In genomic region chr2:72841367-72841766, GRCm38 (mm10) we compare ENCODE assay signal across 11 mouse cellular contexts.
DNase-seq lines count a peak whose midpoint lies in the region; ATAC-seq and TF ChIP-seq lines count a peak whose summit lies in the region.
"Had no signal": no experiment of that assay in that cellular context is flagged by ENCODE, and none has a peak within 500 bp of the region (broad histone marks: within the 10 kb centered on the region; RNA-seq: fewer than 3 reads in every experiment).

No protein-coding gene starts in this region.

- H3K9ac ChIP-seq in embryonic facial prominence, embryonic 14.5 days (ENCODE audit: low read depth, low read length): no peak overlapping the region
- no peak overlapping the region for H3K9ac ChIP-seq in hindbrain, embryonic 16.5 days (ENCODE audit: low read depth, low read length)
- H3K9ac ChIP-seq in hindbrain, embryonic 12.5 days: no peak overlapping the region
- H3K9ac ChIP-seq in intestine, postnatal 0 days (ENCODE audit: low read depth, low read length): no peak overlapping the region

- no peak overlapping the region; the same call in 1 of the 2 replicates for H3K27ac ChIP-seq in embryonic facial prominence, embryonic 14.5 days (replicated peaks; ENCODE audit: low read depth, low read length)
- no peak overlapping the region for H3K27ac ChIP-seq in embryonic facial prominence, embryonic 10.5 days (replicated peaks)
- H3K27ac ChIP-seq in hindbrain, embryonic 16.5 days (ENCODE audit: low read depth, low read length): no peak overlapping the region
- no peak overlapping the region for H3K27ac ChIP-seq in hindbrain, embryonic 12.5 days
- H3K27ac ChIP-seq in intestine, postnatal 0 days (ENCODE audit: low read depth, low read length): no peak overlapping the region

- no peak overlapping the region for H3K4me3 ChIP-seq in embryonic facial prominence, embryonic 14.5 days (ENCODE audit: low read depth, low read length)
- H3K4me3 ChIP-seq in embryonic facial prominence, embryonic 10.5 days: no peak overlapping the region
- H3K4me3 ChIP-seq in hindbrain, embryonic 16.5 days (ENCODE audit: low read length): no peak overlapping the region
- no peak overlapping the region for H3K4me3 ChIP-seq in hindbrain, embryonic 12.5 days
- H3K4me3 ChIP-seq in intestine, postnatal 0 days (ENCODE audit: low read depth, low read length): no peak overlapping the region
- H3K4me3 ChIP-seq: myocyte had no signal

- 74% methylated on average over 5 of the region's 5 CpGs for WGBS in embryonic facial prominence, embryonic 14.5 days
- WGBS in embryonic facial prominence, embryonic 10.5 days: 88% methylated on average over 5 of the region's 5 CpGs
- WGBS in hindbrain, embryonic 16.5 days: 52% methylated on average over 5 of the region's 5 CpGs
- WGBS in hindbrain, embryonic 12.5 days: 79% methylated on average over 5 of the region's 5 CpGs
- 80% methylated on average over 5 of the region's 5 CpGs for WGBS in intestine, postnatal 0 days

- H3K4me2 ChIP-seq in embryonic facial prominence, embryonic 14.5 days (ENCODE audit: low read depth, low read length): no peak overlapping the region
- H3K4me2 ChIP-seq in hindbrain, embryonic 16.5 days (ENCODE audit: low read length): peak overlapping the region; percentile 23; the same call in 1 of the 2 replicates
- H3K4me2 ChIP-seq in hindbrain, embryonic 12.5 days (replicated peaks): no peak overlapping the region
- H3K4me2 ChIP-seq in intestine, postnatal 0 days (replicated peaks; ENCODE audit: low read depth): no peak overlapping the region

- no peak for TF ChIP-seq CTCF in intestine, postnatal 0 days (IDR thresholded peaks at IDR 0.05; ENCODE audit: low read depth)

- peaks cover 12% of the 10 kb centered on the region; the same call in 1 of the 2 replicates for H3K9me3 ChIP-seq in embryonic facial prominence, embryonic 14.5 days (ENCODE audit: control insufficient read depth, low read length)
- no peaks in the 10 kb centered on the region for H3K9me3 ChIP-seq in embryonic facial prominence, embryonic 10.5 days
- 0 out of 2 replicates have a peak, but pooled peaks cover 2% of the 10 kb centered on the region for H3K9me3 ChIP-seq in hindbrain, embryonic 16.5 days (ENCODE audit: control insufficient read depth, low read length)
- H3K9me3 ChIP-seq in hindbrain, embryonic 12.5 days (replicated peaks): no peaks in the 10 kb centered on the region
- no peaks in the 10 kb centered on the region for H3K9me3 ChIP-seq in intestine, postnatal 0 days (ENCODE audit: control insufficient read depth)

- H3K4me1 ChIP-seq in embryonic facial prominence, embryonic 14.5 days (ENCODE audit: control insufficient read depth, insufficient read depth, low read length): peaks cover 11% of the 10 kb centered on the region; the same call in 1 of the 2 replicates
- peaks cover 18% of the 10 kb centered on the region for H3K4me1 ChIP-seq in embryonic facial prominence, embryonic 10.5 days
- H3K4me1 ChIP-seq in hindbrain, embryonic 16.5 days (ENCODE audit: control insufficient read depth, insufficient read depth, low read depth, low read length): peaks cover 8% of the 10 kb centered on the region
- H3K4me1 ChIP-seq in hindbrain, embryonic 12.5 days: no peaks in the 10 kb centered on the region
- no peaks in the 10 kb centered on the region for H3K4me1 ChIP-seq in intestine, postnatal 0 days (replicated peaks; ENCODE audit: control insufficient read depth, insufficient read depth, low read length)

- peak; percentile 68; the same call in 1 of the 2 replicates for ATAC-seq in embryonic facial prominence, embryonic 14.5 days (ENCODE audit: low read depth)
- peak; percentile 48; the same call in 1 of the 2 replicates for ATAC-seq in hindbrain, embryonic 16.5 days
- no peak for ATAC-seq in hindbrain, embryonic 12.5 days (ENCODE audit: low FRiP score)
- no peak for ATAC-seq in intestine, postnatal 0 days

- no peaks in the 10 kb centered on the region for H3K36me3 ChIP-seq in embryonic facial prominence, embryonic 14.5 days (ENCODE audit: control insufficient read depth, insufficient read depth, low read length)
- no peaks in the 10 kb centered on the region for H3K36me3 ChIP-seq in embryonic facial prominence, embryonic 10.5 days (replicated peaks)
- no peaks in the 10 kb centered on the region for H3K36me3 ChIP-seq in hindbrain, embryonic 16.5 days (ENCODE audit: control insufficient read depth, insufficient read depth, low read length)
- H3K36me3 ChIP-seq in hindbrain, embryonic 12.5 days: no peaks in the 10 kb centered on the region
- H3K36me3 ChIP-seq in intestine, postnatal 0 days (ENCODE audit: control insufficient read depth, insufficient read depth): no peaks in the 10 kb centered on the region

- peak; percentile 65 for DNase-seq in embryonic facial prominence, embryonic 14.5 days (ENCODE audit: low spot score)
- no peak for DNase-seq in embryonic facial prominence, embryonic 10.5 days (ENCODE audit: low spot score)
- peak; percentile 25 to 53 for DNase-seq in right cerebral cortex, postnatal 10 days (ENCODE audit: low spot score in 2 of 2)
- DNase-seq in right cerebral cortex, postnatal 14 days: no peak
- DNase-seq in skeletal muscle tissue, adult 2 months (ENCODE audit: low read depth, low spot score): peak; percentile 49
- DNase-seq: kidney, postnatal 36 days; lung, postnatal 4 days had no signal

- no peaks in the 10 kb centered on the region for H3K27me3 ChIP-seq in embryonic facial prominence, embryonic 14.5 days (replicated peaks; ENCODE audit: control insufficient read depth, insufficient read depth, low read length)
- no peaks in the 10 kb centered on the region for H3K27me3 ChIP-seq in embryonic facial prominence, embryonic 10.5 days (replicated peaks; ENCODE audit: low read depth, poor library complexity, severe bottlenecking)
- H3K27me3 ChIP-seq in hindbrain, embryonic 16.5 days (replicated peaks; ENCODE audit: control insufficient read depth, insufficient read depth, low read length): no peaks in the 10 kb centered on the region
- H3K27me3 ChIP-seq in hindbrain, embryonic 12.5 days: no peaks in the 10 kb centered on the region
- no peaks in the 10 kb centered on the region for H3K27me3 ChIP-seq in intestine, postnatal 0 days (replicated peaks; ENCODE audit: control insufficient read depth, insufficient read depth, low read length)

Comparison
In these comparisons a context has a peak if more than half of its experiments do, and no peak if none do; other contexts are left out.
1. ATAC-seq: peak in embryonic facial prominence, embryonic 14.5 days (single experiment) and hindbrain, embryonic 16.5 days (single experiment); none in hindbrain, embryonic 12.5 days (single experiment) and intestine, postnatal 0 days (single experiment).
2. DNase-seq: peak in embryonic facial prominence, embryonic 14.5 days (single experiment), right cerebral cortex, postnatal 10 days (2 of 2) and skeletal muscle tissue, adult 2 months (single experiment); none in embryonic facial prominence, embryonic 10.5 days (single experiment) and right cerebral cortex, postnatal 14 days (single experiment).